ENCODE assay signal across 9 mouse cellular contexts in genomic region chr5:91807070-91808065, GRCm38 (mm10).
DNase-seq lines count a peak whose midpoint lies in the region; ATAC-seq and TF ChIP-seq lines count a peak whose summit lies in the region.
"Had no signal": no experiment of that assay in that cellular context is flagged by ENCODE, and none has a peak within 500 bp of the region (broad histone marks: within the 10 kb centered on the region; RNA-seq: fewer than 3 reads in every experiment).

No protein-coding gene starts in this region.

- H3K27me3 ChIP-seq in forebrain, embryonic 13.5 days, result no peaks in the 10 kb centered on the region
- H3K27me3 ChIP-seq in forebrain, embryonic 11.5 days (ENCODE audit: control insufficient read depth, insufficient read depth, low read length), result no peaks in the 10 kb centered on the region
- no peaks in the 10 kb centered on the region for H3K27me3 ChIP-seq in liver, postnatal 0 days (ENCODE audit: insufficient read depth, low read length)
- H3K27me3 ChIP-seq in heart, postnatal 0 days (ENCODE audit: control insufficient read depth, insufficient read depth, low read length), result no peaks in the 10 kb centered on the region

- no peak for DNase-seq in forebrain, embryonic 11.5 days (ENCODE audit: low spot score)
- DNase-seq in liver, result peak; percentile 6
- no peak for DNase-seq in liver, postnatal 0 days
- DNase-seq in heart, postnatal 0 days (ENCODE audit: low spot score), result no peak
- DNase-seq in thymus, postnatal 0 days (ENCODE audit: low spot score), result peak; percentile 44
- no peak for DNase-seq in urinary bladder, postnatal 25 days (ENCODE audit: low spot score)
- no peak for DNase-seq in ovary, adult 18-20 months (ENCODE audit: low spot score)

- no peaks in the 10 kb centered on the region for H3K4me1 ChIP-seq in forebrain, embryonic 13.5 days
- no peaks in the 10 kb centered on the region for H3K4me1 ChIP-seq in forebrain, embryonic 11.5 days (replicated peaks; ENCODE audit: control insufficient read depth, insufficient read depth, low read length)
- H3K4me1 ChIP-seq in liver, postnatal 0 days (ENCODE audit: insufficient read depth), result no peaks in the 10 kb centered on the region
- H3K4me1 ChIP-seq in heart, postnatal 0 days (ENCODE audit: control insufficient read depth, insufficient read depth), result peaks cover 8% of the 10 kb centered on the region

- ATAC-seq in forebrain, embryonic 13.5 days, result peak; percentile 70
- ATAC-seq in forebrain, embryonic 11.5 days (replicated peaks; ENCODE audit: low FRiP score), result no peak
- no peak for ATAC-seq in liver, postnatal 0 days
- no peak for ATAC-seq in heart, postnatal 0 days (ENCODE audit: insufficient read depth, low read depth)
- ATAC-seq: hindbrain, postnatal 0 days had no signal

- no peaks in the 10 kb centered on the region for H3K9me3 ChIP-seq in forebrain, embryonic 13.5 days (replicated peaks)
- no peaks in the 10 kb centered on the region for H3K9me3 ChIP-seq in forebrain, embryonic 11.5 days (ENCODE audit: control insufficient read depth, low read length)
- H3K9me3 ChIP-seq in liver, postnatal 0 days (ENCODE audit: low read length), result no peaks in the 10 kb centered on the region
- H3K9me3 ChIP-seq in heart, postnatal 0 days (replicated peaks; ENCODE audit: control insufficient read depth, low read length), result no peaks in the 10 kb centered on the region

- H3K4me3 ChIP-seq in forebrain, embryonic 13.5 days, result no peak overlapping the region
- H3K4me3 ChIP-seq in forebrain, embryonic 11.5 days (ENCODE audit: low read depth, low read length), result no peak overlapping the region
- H3K4me3 ChIP-seq in liver, postnatal 0 days (ENCODE audit: low read depth, low read length), result no peak overlapping the region
- 0 out of 2 replicates have a peak overlapping the region, but pooled peaks have one; percentile 2 for H3K4me3 ChIP-seq in heart, postnatal 0 days (ENCODE audit: low read depth, low read length)

- TF ChIP-seq EP300 in liver, postnatal 0 days (IDR thresholded peaks at IDR 0.05; ENCODE audit: low read depth), result no peak
- no peak for TF ChIP-seq EP300 in heart, postnatal 0 days (IDR thresholded peaks at IDR 0.05; ENCODE audit: low read depth)

- no peak overlapping the region for H3K9ac ChIP-seq in forebrain, embryonic 13.5 days
- no peak overlapping the region for H3K9ac ChIP-seq in forebrain, embryonic 11.5 days (ENCODE audit: low read length)
- no peak overlapping the region for H3K9ac ChIP-seq in liver, postnatal 0 days (replicated peaks)
- H3K9ac ChIP-seq in heart, postnatal 0 days (replicated peaks; ENCODE audit: low read depth, low read length), result no peak overlapping the region

- no peak for TF ChIP-seq CTCF in liver, postnatal 0 days (IDR thresholded peaks at IDR 0.05; ENCODE audit: low read depth)
- TF ChIP-seq CTCF in heart, postnatal 0 days (IDR thresholded peaks at IDR 0.05; ENCODE audit: low read depth), result no peak

- no peak overlapping the region for H3K27ac ChIP-seq in forebrain, embryonic 13.5 days
- H3K27ac ChIP-seq in forebrain, embryonic 11.5 days (ENCODE audit: low read depth, low read length), result no peak overlapping the region
- H3K27ac ChIP-seq in liver, postnatal 0 days (ENCODE audit: low read depth), result no peak overlapping the region
- peak overlapping the region; percentile 51; the same call in 1 of the 2 replicates for H3K27ac ChIP-seq in heart, postnatal 0 days (ENCODE audit: low read depth)
- H3K27ac ChIP-seq: hindbrain, postnatal 0 days had no signal

- no peak overlapping the region for H3K4me2 ChIP-seq in forebrain, embryonic 13.5 days
- H3K4me2 ChIP-seq in forebrain, embryonic 11.5 days (ENCODE audit: low read depth, low read length, severe bottlenecking), result no peak overlapping the region
- H3K4me2 ChIP-seq in liver, postnatal 0 days (ENCODE audit: low read depth, low read length), result no peak overlapping the region
- H3K4me2 ChIP-seq in heart, postnatal 0 days (ENCODE audit: low read depth, low read length), result peak overlapping the region; percentile 4; the same call in 1 of the 2 replicates

- 83% methylated on average over 18 of the region's 18 CpGs for WGBS in forebrain, embryonic 13.5 days
- WGBS in forebrain, embryonic 11.5 days, result 82% methylated on average over 18 of the region's 18 CpGs
- 72% methylated on average over 18 of the region's 18 CpGs for WGBS in liver, postnatal 0 days (ENCODE audit: insufficient replicate concordance)
- WGBS in heart, postnatal 0 days, result 32% methylated on average over 18 of the region's 18 CpGs

- H3K36me3 ChIP-seq in forebrain, embryonic 13.5 days (ENCODE audit: poor library complexity, severe bottlenecking), result no peaks in the 10 kb centered on the region
- no peaks in the 10 kb centered on the region for H3K36me3 ChIP-seq in forebrain, embryonic 11.5 days (ENCODE audit: control insufficient read depth, insufficient read depth, low read length)
- H3K36me3 ChIP-seq in liver, postnatal 0 days (replicated peaks; ENCODE audit: insufficient read depth, low read length), result no peaks in the 10 kb centered on the region
- no peaks in the 10 kb centered on the region for H3K36me3 ChIP-seq in heart, postnatal 0 days (replicated peaks; ENCODE audit: control insufficient read depth, insufficient read depth, low read length)

Comparison
In these comparisons a context has a peak if more than half of its experiments do, and no peak if none do; other contexts are left out.
1. DNase-seq: peak in liver (single experiment) and thymus, postnatal 0 days (single experiment); none in forebrain, embryonic 11.5 days (single experiment), liver, postnatal 0 days (single experiment), heart, postnatal 0 days (single experiment), urinary bladder, postnatal 25 days (single experiment) and ovary, adult 18-20 months (single experiment).